Mouse (Mus musculus) common myeloid progenitor, adult 5-6 weeks (primary cell): Measurements from ENCODE around the gene Cdh13. TPM values are rescaled to one million over a fixed set of nuclear protein-coding genes. Genes with fewer than 3 reads are reported as not detected.

Experiments
- ATAC-seq: replicated peaks from 2 replicates; pipeline ENCODE4 v1.8.0; 2016; ENCODE audit warnings: low read depth, mild to moderate bottlenecking, moderate TSS enrichment, inconsistent platforms; ENCODE audit not compliant: poor library complexity, severe bottlenecking
- total RNA-seq: library from RNA; stranded (forward); fragments of 200-1000, 187-1606 nt; gene quantifications from 2 replicates; pipeline ENCODE4 v1.2.3, GENCODE M21; 2017

The Cdh13 gene
- total RNA-seq, 1 experiment from 2014 or later, result not detected

DNA sequence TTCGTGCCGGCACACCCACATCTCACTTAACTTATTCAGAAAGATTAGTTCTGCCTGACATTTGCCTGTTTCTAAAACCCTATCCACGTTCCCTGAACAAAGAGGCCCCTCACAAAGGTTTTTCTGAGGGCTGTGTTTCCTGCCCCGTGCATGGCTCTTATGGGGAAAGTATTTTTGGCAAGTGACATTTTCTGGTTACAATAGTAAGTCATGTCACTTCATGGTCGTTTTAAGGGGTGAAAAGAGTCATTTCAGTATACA, 256.0 kb downstream of the Cdh13 start:
- ATAC-seq, result no peak

DNA sequence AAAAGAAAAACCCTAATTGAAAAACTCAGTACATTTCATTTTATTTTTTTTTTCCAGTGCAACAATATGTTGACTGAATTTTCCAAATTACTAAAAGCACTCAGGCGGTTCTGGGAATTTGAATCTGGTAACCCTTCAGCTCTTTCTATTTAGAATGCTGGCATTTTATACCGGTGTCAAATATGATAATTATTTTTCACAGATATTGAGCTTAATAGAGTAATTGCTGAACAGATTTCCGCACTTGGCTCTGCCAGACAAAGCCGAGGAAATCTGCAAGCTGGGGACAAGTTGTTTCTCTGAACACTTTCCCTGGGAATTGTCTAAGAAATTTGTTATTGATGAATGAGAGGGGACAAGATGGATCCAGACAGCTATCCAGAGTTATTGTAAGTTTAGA, 256.4 kb downstream of the Cdh13 start:
- ATAC-seq, result no peak

DNA sequence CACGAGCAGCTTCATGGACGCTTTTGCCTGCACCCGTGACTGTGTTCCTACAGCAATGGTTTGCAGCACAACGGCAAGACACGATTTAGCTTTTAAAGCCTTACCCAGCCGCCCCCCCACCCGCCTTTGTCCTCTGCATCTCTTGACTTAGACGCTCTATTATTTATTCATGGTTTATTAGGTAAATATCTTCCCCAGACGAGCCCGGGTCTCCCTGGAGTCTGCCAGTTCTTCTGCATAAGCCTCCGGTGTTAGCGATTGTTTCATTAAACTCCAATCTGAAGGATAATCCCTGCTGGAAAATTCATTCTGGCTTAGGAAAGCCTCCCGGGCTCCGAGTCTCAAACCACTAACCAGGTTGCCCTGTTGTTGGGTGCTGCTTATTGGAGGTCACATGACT, 268.9 kb downstream of the Cdh13 start:
- no peak for ATAC-seq

DNA sequence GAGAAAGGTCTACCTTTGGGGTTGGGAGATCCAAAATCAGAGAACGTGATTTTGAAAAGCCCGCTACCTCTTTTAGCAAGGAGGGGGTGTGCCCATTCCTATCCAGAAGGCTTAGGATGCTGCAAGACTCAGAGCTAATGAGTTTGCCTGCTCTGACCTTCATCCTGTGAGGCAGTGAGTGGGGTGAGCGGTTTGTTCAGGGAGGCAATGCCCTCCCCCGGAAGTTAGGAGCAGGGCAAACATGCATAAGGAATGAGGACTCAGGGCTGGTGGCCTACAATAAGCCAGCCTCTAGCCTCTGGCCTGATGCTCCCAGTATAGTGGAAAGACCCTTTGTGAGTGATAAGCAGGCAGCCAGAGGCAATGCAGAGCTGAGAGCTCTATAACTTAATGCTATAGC, 269.3 kb downstream of the Cdh13 start:
- no peak for ATAC-seq

DNA sequence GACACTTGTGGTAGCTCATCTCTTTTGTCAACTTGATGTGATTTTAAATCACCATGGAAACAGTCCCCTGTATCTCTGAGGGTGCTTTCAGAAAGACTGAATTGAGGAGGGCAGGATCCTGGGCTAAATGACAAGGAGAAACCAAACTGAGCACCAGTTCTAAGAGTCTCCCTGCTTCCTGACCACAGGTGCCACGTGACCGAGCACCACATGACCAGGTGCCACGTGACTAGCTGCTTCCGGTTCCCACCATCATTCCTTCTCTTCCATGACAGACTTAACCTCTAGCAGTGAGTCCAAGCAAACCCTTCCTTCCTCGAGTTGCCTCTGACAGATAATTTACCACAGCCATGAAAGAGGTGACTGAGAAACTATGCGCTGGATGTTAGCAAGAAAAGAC, 280.5 kb downstream of the Cdh13 start:
- ATAC-seq, result no peak

DNA sequence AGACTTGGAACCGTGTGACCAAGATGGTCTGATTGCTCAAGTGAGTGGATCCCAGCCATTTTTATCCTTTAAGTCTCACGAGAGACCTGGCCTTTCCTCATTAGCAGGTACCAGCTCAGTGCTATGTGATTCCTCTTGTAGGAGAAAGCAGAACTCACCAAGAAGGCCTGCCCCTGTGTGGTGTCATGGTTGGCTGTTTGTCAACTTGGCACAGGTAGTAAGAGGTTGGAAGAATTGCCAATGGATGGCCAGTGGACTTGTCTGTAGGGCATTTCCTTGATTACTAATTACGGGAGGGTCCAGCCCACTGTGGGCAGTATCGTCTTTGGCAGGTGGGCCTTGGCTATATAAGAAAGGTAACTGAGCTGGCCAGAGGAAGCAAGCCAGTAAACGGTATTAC, 281.7 kb downstream of the Cdh13 start:
- no peak for ATAC-seq

DNA sequence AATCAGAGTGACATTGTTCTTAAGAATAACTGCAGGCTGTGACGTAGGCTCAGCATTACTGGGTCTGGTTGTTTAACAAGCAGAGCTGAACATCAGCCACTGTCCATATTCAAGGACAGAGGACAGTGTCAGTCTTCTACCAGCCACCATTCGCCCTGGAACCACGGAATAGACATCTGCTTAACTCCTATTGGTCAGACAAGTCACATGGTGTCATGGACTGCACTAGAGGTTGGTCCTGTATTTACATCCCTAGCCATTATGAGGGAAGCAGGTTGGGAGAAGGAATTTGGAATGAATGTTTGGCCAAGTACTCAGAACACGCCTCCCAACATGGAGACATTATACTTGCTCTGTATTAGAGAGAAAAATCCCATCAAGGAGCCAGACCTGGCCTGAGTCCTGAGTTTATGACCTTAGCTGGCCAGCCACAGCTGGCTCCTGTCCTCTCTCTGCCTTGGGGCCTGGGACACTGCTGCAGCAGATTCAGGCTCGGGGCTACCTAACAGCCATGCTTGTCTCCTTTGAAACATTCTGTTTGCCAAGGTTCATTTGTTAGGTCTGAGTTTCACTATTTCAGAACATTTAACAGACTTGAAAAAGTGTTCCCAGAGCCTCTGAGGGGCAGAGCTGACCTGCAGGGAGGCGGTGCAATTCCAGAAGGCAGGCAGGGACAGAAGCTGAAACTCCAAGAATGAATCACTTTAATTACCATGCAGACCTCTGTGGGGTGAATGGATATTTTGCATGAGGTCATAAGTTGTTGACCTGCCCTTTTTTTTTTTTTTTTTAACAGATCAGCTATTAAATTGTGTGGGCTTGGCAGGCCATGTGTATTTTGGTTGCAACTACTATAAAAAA, 282.6 kb downstream of the Cdh13 start:
- no peak for ATAC-seq

DNA sequence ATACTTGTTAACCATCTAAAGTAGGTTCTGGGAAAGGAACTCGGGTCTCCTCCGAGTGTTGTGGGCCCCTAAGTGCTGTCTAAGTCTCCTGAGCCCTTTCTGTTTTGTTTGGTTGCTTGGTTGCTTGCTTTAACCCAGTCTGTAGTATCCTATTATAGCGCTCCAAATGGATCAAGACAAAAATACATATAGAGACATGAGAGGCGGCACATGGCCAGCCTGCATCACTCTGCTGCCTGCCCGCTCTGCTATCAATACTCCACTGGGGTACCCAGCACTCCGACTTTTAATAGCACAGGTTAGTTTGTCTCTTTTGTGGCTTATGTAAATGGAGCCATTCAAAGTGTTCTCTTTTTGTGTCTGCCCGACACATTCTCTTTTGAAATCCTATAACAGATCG, 285.8 kb downstream of the Cdh13 start:
- ATAC-seq, result no peak

DNA sequence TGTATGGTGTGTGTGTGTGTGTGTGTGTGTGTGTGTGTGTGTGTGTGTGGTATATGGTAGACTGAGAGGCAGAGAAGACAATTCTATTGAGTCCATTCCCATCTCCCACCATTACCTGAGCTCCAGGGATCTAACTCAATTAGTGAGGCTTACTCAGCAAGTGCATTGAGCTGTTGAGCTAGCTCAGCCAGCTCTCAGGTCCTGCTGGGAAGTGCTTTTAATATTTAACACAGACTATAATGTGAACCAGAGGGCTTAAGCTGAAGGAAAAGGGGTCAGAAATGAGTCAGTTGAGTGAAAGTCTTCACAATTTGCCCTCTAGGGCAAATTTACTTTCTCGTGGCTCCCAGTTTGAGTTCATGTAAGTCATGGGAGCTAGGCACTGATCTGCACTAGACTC, 297.7 kb downstream of the Cdh13 start:
- ATAC-seq, result no peak

DNA sequence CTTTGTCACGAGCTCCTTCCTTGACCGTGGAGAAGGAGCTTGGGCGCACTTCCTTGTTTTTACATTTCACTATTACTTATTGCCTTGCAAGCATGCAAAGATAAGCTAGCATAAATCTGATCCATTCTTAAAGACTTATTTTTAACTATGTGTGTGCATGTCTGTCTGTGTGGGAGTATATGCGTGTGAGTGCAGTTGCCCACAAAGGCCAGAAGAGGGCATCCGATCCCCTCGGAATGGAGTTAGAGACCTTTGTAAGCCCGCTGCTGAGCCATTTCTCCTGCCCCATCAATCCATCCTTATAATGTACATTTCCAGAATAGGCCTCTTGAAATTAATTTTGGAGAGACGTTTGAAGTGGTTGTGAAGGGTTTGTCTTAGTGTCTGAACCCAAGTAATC, 298.7 kb downstream of the Cdh13 start:
- ATAC-seq, result no peak

DNA sequence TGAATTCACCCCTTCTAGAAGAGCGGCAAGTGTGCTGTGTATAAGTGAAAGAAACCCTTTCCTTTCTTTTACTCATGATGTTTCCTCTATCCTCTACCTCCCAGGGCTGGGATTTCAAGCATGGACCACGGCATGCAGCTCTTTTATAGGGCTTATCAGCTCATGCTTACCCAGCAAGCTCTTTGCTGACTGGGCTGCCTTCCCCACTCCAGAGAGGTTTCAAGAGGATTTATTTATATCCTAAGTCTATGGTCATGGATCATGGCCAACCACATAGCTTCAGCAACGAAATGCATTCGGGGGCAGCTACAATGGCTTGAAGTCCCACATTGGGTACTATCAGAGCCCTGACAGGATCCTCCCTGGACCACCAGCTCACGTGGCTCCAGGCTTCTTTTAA, 304.4 kb downstream of the Cdh13 start:
- no peak for ATAC-seq

DNA sequence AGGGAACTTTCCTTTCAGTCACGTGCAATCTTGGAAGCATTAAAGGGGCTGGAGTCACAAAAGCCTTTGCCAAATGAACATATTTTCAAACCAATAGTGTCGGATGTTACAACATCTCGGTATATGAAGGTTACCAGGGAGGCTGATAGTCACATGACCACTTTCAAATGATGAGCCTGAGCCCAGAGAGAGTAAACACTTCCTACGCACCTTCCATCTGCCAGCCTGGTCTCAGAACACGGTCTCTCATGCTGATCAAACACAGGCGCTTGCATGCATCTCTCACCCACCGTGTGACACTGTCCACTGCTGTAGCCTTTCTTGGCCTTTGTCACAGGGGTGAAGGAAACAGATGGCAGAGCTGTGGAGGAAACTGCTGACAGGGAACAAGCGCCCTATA, 313.3 kb downstream of the Cdh13 start:
- ATAC-seq, result no peak

DNA sequence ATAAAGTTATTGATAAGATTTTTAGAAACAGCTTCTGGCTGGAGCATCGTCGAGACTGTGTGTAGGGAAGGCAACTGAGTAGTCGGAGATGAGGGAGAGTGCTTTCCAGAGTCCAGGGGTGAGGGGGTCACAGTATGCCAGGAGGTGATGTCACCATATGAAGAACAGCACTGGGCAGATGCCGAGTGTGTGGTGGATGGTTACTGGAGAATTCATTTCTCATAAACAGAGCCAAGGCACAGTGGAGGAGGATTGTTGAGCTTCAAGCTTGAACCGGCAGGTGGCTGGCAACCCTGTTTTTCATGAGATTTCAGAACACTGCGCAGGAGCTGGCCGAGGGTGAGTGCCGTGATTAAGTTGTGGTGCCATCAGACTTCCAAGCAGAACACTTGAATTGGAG, 317.8 kb downstream of the Cdh13 start:
- no peak for ATAC-seq

DNA sequence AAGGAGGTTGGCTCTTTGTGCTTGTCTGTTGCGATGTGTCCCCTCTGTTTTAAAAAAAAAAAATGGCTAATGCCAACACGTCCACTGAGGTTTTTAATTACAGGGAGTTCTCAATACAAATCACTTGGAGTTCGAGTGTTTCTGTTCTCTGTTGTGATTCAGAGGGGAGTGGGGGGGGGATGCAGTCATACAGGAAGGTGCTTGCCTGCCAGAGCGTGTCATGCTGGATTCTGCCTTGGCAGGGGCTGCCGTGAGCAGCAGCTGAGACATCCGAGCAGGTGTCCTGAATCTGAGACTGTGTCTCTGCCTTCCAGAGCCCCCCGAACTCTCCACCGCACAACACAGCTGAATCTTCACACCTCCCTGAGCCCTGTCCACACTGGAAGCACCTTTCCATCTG, 318.5 kb downstream of the Cdh13 start:
- no peak for ATAC-seq

DNA sequence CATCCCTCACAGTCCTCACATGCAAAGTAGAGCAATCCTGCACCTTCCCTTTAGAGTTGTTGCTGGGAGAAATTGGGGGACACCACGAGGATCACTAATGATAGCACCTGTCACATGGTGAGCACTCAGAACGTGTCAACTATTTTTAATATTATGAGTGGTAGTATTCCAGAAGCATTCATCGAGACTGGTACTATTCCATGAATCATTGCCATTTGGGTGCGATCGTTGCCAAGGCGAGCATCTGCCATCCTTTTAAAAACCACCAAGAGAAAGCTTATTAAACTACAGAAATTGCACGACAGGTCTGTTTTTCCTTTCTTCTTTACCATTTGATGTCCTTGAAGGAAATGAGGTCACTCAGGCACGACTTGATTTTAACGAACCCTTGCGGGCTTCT, 328.0 kb downstream of the Cdh13 start:
- no peak for ATAC-seq

DNA sequence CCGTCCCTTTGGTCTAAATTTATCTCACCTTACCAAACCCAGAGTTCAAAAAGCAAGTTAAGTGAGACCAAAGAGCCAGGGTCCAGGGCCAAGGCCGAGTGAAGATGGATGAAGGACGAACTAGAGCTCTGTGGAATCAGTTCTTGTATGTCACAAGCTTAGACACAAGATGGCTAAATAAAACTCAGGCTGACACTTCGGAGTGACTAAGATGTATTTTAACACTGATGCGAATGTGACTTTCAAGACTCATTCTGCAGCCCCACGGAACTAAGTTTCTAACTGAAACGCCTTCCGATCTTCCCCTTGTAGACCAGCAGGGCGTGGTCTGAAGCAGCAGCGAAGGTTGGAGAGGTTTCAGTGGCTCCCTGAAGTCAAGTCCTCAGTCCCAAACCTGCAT, 334.7 kb downstream of the Cdh13 start:
- ATAC-seq, result no peak

DNA sequence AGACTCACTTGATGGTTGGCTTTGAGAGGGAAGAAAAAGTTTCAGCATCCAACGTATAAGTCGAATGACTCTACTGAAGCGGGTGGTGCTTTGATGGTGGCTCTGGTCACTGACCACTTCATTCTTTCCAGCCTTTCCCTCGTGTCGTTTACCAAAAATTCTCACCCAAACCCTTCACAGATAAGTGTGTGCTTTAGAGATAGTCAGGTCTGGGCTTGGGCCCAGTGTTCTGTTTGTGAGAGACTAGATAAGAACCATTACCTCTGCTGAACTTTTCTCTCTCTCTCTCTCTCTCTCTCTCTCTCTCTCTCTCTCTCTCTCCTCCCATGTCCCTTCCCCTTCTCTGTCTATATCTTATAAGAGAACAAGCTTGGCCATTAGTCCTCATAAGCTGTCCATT, 342.9 kb downstream of the Cdh13 start:
- no peak for ATAC-seq

DNA sequence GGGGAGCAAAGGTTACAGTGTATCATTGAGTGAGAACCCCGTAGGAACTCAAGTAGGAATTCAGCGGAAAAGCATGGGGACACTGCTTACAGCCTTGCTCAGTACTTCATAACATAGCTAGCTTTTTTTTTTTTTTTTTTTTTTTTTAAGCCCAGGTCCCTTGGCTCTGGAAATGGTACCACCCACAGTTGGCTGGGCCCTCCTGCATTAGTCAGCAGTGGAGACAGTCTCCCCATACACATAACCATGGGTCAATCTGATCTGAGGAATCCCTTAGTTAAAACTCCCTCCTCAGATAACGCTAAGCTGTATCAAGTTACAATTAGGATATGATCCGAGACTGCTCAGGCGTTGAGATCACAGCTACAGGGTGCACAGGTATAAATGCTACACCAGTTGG, 344.2 kb downstream of the Cdh13 start:
- ATAC-seq, result no peak

DNA sequence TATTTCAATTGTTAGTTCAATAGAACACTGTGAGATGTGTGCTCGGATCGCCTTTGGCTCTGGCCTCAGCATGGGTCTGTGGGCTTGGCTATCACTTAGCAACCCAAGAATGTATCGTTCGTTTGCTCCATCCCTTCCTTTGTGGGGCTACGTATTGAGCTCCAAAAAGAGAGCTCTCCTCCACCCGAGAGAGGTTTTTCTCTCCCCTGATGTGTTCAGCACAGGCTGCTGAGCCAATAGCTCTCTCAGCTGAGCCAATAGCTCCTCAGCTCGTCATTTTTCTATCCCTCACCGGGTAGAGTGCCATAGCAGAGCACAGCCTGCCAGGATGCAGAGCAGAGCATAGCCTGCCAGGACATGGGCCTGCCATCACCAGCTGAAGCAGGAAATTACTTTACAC, 345.2 kb downstream of the Cdh13 start:
- ATAC-seq, result no peak

DNA sequence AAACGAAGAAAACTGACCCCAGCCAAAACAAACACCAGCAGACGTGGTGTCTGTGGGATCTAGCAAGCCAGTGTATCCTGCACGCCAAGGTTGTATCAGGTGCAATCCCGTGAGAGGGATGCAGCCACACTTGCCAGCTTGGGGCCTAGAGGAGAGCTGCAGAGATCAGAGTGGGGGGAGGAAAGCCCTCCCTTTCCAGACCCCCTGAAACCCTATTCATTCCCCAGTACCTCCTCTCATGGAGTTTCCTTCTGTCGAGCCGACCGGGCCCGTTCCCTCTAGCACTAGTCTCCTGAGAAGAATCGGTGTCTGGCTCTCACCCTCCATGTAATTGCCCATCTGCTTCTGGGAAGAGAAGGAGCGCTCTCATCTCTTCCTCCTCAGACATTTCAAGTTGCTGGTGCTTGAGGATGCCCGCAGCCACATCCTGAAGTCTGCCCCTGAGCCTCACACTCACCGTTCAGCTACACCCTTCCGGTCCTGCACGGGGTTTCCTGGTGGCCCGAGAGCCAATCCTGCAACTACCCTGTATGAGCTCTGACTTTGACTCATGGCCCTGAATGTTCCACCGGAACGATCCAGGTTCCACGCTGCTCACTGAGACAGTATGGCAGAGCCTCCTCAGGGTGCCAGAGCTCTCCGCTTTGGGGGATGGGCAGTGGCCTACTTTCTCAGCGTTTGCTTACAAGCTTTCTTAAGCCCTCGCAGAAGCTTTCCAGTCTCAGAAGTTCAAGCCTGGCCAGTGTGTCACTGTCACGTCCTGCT, 351.9 kb downstream of the Cdh13 start:
- ATAC-seq, result no peak

DNA sequence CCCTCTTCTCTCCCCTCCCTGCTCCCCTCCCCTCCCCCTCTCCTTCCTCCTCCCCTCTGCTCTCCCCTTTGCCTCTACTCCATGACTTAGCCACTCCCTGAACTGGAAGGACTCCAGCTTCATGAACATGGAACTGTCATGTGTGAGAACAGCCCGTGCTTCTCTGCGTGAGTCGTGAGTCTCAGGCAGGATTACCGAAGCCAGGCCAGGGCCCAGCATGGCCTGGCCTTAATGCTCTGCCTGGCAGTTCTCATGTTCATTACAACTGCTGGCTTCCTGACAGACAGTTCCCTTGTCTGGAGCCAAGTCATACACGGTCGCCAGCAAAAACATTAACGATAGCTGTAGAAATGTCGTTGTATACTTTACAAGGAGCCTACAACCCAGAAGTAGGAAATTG, 356.1 kb downstream of the Cdh13 start:
- no peak for ATAC-seq

DNA sequence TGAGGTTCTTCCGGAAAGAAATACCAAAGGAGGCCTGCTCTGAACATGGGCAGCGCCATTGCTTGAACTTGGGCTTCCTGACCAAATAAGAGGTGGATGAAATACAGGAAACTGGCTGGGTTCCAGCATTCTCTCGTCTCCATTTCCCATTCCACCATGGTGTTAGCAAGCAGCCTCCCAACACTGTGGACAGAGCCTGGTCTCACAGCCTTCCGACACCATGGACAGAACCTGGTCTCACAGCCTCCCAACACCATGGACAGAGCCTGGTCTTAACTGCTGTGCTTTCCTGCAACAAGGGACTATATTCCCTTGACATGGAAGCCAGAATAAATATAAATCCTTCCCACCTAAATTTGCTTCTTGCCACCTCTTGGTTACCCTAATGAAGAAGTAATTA, 358.3 kb downstream of the Cdh13 start:
- ATAC-seq, result no peak
